Mouse (Mus musculus): ENCODE results near the gene Itgax.

The Itgax gene

GRCm38 (mm10) chr7:128128741-128129720, at the start of gene Itgax:
Gene Itgax, plus strand, starts transcription at chr7:128129547.
- WGBS, result 87% methylated on average over 8 of the region's 8 CpGs

GRCm38 (mm10) chr7:128080012-128080411, 49.3 kb upstream of the Itgax start:
- 90% methylated on average over 8 of the region's 8 CpGs for WGBS

GRCm38 (mm10) chr7:128089141-128089540, 40.2 kb upstream of the Itgax start:
- WGBS, result 58% methylated on average over 7 of the region's 7 CpGs

DNA sequence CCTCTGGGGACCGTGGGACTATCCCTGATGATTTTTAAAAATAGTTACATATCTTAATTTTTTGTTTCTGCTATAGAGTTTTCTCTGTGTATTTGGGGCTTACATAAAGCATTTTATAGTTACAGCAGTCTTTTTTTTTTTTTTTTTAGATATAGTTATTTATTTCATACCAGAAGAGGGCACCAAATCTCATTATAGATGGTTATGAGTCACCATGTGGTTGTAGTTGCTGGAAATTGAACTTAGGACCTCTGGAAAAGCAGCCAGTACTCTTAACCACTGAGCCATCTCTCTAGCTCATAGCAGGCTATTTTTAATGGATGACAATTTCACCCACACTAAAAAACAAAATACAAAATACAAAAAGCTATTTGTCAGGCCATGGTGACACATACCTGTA, 31.2 kb upstream of the Itgax start:
- 73% methylated on average over 1 of the region's 1 CpGs for WGBS

DNA sequence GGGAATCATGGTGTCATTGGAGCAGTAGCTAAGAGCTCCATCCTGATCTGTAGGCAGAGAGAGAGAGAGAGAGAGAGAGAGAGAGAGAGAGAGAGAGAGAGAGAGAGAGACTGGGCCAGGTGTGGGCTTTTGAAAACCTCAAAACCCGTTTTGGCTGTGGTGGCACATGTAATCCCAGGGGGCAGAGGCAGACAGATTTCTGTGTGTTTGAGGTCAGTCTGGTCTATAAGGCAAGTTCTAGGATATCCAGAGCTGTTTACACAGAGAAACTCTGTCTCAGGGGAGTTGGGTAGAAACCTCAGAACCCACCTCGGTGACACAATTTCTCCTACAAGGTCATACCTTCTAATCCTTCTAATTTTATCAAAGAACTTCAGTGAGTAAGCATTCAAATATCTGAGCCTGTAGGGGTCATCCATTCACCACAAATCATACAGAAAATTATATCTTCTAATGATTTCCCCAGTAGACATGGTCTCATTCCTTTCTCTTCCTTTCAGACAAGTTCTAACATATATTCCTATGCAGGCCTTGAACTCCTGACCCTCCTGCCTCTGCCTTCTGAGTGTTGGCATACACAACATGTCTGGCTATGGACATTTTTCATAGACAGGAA, 28.5 kb upstream of the Itgax start:
- 88% methylated on average over 2 of the region's 2 CpGs for WGBS

- WGBS, result 39% methylated on average over 4 of the region's 4 CpGs
Measured at GRCm38 (mm10) chr7:128105246-128105645, 24.1 kb upstream of the Itgax start.

DNA sequence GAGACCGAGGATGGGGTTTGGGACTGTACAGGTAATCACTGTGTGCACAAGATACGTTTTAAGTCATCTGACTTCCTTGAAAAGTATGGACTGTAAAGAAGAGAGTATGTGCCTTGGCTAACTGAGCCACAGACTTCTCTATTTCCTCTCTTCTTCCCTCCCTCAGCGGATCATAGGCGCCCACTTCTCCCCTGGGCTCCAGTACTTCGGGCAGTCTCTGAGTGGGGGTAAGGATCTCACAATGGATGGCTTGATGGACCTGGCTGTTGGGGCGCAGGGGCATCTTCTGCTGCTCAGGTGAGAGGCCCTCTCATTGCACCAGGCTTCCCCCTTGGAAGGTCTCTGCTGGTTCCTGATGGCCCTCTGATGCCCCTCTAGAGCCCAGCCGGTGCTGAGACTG, 21.9 kb upstream of the Itgax start:
- 88% methylated on average over 7 of the region's 7 CpGs for WGBS

GRCm38 (mm10) chr7:128110314-128110713, 19.0 kb upstream of the Itgax start:
- 73% methylated on average over 2 of the region's 2 CpGs for WGBS

DNA sequence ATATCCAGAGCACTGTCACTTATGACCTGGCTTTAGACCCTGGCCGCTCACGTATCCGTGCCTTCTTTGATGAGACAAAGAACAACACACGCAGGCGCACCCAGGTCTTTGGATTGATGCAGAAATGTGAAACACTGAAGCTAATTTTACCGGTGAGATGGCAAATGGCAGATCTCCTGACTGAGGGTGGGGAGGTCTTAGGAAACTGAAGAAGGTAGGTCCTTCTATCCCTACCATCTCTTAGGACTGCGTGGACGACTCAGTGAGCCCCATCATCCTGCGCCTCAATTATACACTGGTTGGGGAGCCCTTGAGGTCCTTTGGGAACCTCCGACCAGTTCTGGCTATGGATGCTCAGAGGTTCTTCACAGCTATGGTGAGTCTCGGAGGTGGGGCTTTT, 17.2 kb upstream of the Itgax start:
- WGBS, result 94% methylated on average over 11 of the region's 11 CpGs

DNA sequence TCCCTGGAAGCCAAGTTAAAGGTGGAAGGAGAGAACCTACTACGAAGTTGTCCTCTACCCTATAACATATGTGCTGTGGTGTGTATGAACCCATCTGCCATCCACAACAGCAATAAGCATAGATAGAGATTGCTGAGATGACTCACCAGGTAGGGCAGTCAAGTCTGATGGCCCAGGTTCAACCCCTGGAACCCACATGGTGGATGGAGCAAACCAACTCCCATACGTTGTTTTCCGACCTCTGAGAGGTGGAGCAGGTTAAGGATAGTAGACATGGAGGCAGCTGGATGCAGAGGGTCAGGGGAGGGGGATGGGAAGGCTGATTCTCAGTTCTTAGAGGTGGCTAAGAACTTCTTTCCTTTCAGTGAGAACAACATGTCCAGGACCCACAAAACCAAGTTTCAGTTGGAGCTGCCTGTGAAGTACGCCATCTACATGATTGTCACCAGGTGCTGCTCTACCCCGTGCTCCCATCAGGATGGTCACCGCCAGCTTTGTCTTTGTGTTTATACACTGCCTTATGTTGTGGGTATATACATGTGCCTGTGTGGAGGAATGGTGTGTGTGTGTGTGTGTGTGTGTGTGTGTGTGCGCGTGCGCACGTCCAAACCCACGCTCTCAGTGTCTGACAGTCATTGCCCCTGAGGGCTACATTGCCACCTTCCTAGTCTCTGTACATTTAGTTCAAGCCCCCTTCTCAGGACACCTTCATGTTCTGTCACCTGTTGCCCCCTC, 14.8 kb upstream of the Itgax start:
- 94% methylated on average over 11 of the region's 11 CpGs for WGBS

DNA sequence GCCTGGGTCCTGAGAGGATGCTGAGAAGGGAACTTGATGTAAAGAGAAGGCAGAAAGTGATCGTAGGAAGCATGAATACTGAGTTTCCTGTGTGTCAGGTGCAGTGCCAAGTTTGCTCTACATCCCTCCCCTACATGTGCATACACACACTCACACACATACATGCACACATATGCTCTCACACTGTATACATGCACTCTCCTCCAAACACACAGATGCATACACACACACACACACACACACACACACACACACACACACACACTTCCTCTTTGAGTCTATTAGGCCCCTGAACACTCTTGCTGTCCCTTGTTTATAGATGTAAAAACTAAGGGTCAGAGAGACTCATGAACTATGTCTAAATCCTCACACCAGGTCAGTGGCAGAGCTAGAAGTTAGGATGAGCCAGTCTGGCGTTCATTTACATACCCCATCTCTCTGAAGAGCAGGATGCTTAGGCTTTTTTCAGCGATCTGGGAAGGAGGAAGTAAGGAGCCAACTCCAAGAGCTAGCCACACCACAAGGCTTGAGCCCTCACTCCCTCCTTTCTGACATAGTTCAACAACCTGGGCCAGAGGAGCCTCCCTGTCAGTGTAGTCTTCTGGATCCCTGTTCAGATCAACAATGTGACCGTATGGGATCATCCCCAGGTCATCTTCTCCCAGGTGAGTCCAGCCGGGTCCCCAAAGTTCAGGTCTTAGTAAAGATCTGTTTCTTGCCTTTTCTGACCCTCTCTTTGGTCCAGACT, 14.0 kb upstream of the Itgax start:
- WGBS, result 79% methylated on average over 5 of the region's 5 CpGs

DNA sequence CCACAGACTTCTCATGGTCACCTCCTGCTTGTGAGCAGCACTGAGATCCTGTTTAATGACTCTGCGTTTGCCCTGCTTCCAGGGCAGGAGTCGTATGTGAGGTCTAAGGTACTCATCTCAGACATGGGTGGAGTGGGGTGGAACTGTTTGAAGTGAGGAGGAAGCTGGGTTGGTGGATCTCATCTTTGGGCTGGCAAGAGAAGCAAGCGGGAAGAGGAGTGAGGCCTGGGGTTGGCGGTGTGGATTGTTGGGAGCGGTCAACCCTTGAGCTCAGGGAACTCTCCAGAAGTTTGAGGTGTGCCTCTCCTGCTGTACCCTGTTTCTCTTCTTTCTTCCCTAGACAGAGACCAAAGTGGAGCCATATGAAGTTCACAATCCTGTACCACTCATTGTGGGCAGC, 13.0 kb upstream of the Itgax start:
- 98% methylated on average over 5 of the region's 5 CpGs for WGBS

DNA sequence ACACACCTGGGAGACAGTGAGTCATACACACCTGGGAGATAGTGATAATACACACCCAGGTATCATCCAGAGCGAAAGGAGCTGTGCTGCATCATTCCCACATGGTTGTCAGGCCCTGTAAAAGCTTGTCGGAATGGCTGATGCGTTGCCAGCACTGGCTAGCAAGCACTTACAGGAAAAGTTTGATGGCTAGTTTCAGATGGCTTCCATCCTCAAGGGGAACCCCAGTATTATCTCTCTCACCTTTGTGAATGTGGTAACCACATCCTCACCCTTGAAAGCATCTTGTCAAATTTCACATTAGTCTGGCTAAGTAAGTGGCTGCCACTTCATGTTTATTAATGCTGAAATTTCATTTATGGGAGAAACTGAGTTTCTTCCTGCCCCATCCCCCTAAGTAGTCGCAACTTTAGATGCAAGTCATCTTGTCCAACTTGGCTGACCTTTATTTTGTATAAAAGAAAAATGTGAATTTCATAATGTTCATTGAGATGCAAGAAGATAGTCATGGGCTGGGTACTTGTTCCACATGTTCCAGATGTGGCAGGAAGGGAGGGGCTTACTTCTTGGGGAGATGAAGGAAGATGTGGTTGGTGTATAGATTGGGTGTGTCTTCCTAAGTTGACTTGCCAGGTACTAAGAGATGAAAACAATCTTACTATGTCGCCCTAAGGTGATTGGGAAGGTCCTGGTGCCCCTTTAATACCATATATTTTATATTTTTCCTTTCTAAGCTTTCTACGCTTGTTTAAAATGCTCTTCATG, 9.4 kb upstream of the Itgax start:
- WGBS, result 89% methylated on average over 6 of the region's 6 CpGs

DNA sequence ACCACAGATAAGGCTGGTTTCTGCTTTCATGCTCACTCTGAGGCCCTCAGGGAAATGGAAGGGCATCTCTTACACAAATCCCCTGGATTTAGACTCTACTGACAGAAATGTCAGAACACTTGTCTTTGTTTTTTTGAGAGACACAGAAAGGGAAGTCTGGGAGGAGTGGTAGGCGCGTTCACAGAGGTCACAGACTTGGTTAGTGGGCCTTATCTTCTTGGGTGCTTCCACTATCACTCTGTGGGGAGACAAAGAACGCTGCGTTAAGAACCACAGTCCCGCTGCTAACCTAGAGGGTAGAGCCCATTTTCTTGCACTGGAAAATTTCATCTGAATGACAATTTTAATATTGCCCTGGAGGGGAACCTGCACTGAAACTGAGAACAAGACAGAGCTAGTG, 2.8 kb downstream of the Itgax start:
- 94% methylated on average over 5 of the region's 5 CpGs for WGBS

DNA sequence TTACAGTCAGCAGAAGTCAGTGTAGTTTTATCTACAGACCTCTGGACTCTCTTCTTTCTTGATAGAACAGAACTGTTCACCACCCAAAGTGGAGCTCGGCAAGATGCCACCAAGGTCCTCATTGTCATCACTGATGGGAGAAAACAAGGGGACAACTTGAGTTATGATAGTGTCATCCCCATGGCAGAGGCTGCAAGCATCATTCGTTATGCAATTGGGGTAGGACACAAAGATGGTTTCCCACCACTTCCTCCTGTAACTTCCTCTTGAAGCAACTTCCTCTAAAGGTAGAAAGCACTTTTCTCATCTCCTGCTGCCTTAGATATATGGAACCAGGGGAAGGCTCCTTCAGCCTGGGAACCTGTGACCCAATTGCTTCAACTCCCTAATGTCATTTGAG, 4.2 kb downstream of the Itgax start:
- 81% methylated on average over 2 of the region's 2 CpGs for WGBS

DNA sequence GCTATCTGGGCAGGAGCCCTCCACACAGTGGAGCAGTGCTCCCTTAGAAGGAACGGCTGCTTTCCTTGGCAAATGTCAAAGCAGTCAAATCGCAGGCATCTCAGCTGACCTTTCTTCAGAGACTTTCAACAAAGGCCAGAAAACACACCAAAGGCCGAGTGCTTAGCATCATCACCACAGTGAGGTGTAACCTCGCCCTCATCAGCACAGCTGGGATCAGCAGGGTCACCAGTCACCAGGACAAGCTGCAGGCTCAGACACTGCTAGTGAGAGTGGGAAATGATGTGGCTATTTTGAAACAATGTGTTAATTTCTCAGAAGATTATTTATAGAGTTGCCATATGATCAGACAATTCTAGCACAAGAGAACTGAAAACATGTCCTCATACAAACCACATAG, 7.6 kb downstream of the Itgax start:
- WGBS, result 66% methylated on average over 4 of the region's 4 CpGs

- 82% methylated on average over 6 of the region's 6 CpGs for WGBS
Measured at GRCm38 (mm10) chr7:128139611-128140010, 10.3 kb downstream of the Itgax start.

DNA sequence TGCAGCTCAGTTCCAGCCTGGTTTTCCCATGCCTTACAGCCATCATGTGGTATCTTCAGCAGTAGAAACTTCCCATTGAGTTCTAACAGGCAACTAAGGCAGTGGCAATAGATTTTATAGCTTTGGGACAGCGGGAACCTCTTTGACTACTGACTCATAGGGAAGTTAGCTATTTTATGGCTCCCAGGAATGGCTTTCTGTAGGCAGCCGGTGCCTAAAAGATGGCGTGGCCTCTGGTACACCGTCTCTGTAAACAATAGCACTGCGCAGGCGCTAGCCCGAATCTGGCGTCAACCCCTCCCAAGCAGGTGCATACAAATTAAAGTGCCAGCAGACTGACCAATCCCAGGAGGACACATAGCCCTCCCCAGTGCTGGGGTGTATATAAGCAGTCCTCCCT, 21.6 kb downstream of the Itgax start:
- 85% methylated on average over 8 of the region's 8 CpGs for WGBS

DNA sequence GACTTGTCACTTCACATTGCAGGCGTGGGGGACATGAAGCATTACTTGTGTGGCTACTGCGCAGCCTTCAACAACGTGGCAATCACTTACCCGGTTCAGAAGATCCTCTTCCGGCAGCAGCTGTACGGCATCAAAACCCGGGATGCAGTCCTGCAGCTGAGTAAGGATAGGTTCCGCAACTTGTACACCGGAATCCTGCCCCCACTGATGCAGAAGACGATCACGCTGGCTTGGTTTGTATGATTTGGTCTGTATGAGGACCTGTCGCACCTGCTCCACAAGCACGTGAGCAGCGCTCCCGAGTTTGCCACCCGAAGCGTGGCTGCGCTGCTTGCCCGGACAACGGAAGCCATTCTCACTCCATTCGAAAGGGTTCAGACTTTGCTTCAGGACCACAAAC, 24.7 kb downstream of the Itgax start, which contains the start of gene Itgad:
Gene Itgad, plus strand, starts transcription at position 301 of the 400 bp plus-strand sequence.
- WGBS, result 95% methylated on average over 21 of the region's 21 CpGs

DNA sequence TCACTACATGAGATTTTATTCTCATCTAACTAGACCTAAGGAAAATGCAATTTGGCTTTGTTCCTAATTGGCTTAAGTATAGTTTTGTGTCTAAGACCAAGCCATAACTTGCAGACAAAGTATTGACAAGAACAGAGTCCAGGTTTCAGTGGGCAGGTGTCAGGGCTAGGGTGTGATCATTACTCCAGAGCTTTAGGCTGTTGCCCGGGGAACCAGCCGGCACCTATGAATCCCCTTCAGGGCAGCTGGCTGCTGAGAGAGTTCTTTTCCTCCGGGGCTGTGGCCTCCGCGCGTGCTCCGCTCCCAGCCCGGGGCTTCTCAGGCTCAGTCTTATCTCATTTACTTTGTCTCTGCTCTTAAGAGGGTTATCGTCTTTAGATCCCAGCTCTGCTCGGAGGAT, 25.6 kb downstream of the Itgax start:
- WGBS, result 74% methylated on average over 10 of the region's 10 CpGs
